Mouse (Mus musculus): ENCODE results near the gene Ugt2b38.

- TF ChIP-seq FLI1 (IDR thresholded peaks at IDR 0.05; ENCODE audit: low read length) (no peak), GATA1 (IDR thresholded peaks at IDR 0.05; ENCODE audit: borderline replicate concordance, low read length) (no peak)
These were observed 32.3 kb upstream of the Ugt2b38 start for GRCm38 (mm10) chr5:87456216-87456850.
